Mouse (Mus musculus) thymus, adult 2 months (tissue): ENCODE measurements around the gene Slc9a3r1.

ENCODE experiments used
- CTCF ChIP-seq: fragments of 200-500 bp; IDR thresholded peaks from 2 replicates; pipeline ENCODE4 v1.5.1; 2012; ENCODE audit warnings: mild to moderate bottlenecking, control low read depth, low read length, moderate library complexity, borderline replicate concordance; ENCODE audit not compliant: control insufficient read depth, poor library complexity, insufficient read depth; ENCODE audit errors: extremely low read depth
- POLR2A ChIP-seq: fragments of 200-500 bp; IDR thresholded peaks from 2 replicates; pipeline ENCODE4 v1.6.1; 2012; ENCODE audit warnings: mild to moderate bottlenecking, low read length, control low read depth, moderate library complexity; ENCODE audit not compliant: control insufficient read depth, poor library complexity, insufficient read depth; ENCODE audit errors: extremely low read depth

DNA sequence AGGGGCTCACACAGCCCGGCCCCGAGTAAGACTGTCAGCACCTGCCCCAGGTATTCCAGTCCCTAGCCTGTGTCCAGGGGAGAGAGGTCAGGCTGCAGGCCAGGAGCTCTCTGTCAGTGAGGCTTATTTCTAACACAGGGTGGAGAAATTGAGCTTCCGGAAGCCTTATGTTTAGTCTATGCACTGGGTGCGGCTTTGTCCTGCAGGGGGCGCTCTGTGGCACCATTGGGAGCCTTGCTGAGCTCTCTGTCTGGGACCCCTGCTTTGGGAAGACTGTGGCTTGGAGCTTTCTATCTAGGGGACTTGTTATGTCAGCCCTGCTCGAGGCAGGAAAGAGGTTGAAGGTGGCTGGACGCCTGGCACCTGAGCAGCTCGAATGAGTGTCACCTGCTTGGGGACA, 61.7 kb downstream of the Slc9a3r1 start:
- peak; percentile 90 for TF ChIP-seq CTCF
- TF ChIP-seq POLR2A: no peak
